In the genomic region with DNA sequence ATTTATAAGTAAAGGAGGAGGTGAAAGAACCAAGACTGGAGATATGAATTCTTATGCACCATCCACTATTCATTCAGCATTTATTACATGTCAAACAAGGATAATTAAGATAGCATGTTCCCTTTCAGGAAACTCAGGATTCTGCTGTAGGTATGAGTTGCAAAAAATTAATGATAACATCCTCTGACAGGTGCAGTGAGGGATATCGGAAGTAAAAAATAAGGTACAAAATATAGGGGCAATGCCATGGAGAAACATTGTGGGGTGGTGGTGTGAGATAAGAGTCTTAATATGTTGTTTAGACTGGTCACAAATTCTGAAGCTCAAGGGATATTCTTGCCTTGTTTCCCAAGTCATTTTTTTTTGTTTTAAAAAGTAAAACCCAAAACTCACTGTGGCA, we compare ENCODE assay signal across 16 mouse cellular contexts. TPM values are rescaled to one million over a fixed set of nuclear protein-coding genes. Genes with fewer than 3 reads are reported as not detected.
DNase-seq lines count a peak whose midpoint lies in the region; ATAC-seq lines count a peak whose summit lies in the region.
"Had no signal": no experiment of that assay in that cellular context is flagged by ENCODE, and none has a peak within 500 bp of the region (broad histone marks: within the 10 kb centered on the region; RNA-seq: fewer than 3 reads in every experiment).

No protein-coding gene starts in this region.

- no peak overlapping the region for H3K9ac ChIP-seq in heart, embryonic 13.5 days
- H3K9ac ChIP-seq in midbrain, embryonic 11.5 days (ENCODE audit: low read length), result no peak overlapping the region
- peak overlapping the region; percentile 100 for H3K9ac ChIP-seq in liver, embryonic 13.5 days
- H3K9ac ChIP-seq in stomach, embryonic 15.5 days, result 0 out of 2 replicates have a peak overlapping the region, but pooled peaks have one; percentile 91

- H3K4me2 ChIP-seq in heart, embryonic 13.5 days, result peak overlapping the region; percentile 87
- H3K4me2 ChIP-seq in midbrain, embryonic 11.5 days, result no peak overlapping the region; the same call in 1 of the 2 replicates
- peak overlapping the region; percentile 87 for H3K4me2 ChIP-seq in liver, embryonic 13.5 days
- H3K4me2 ChIP-seq in stomach, embryonic 15.5 days, result peak overlapping the region; percentile 83; the same call in 1 of the 2 replicates

- peak overlapping the region; percentile 96; the same call in 1 of the 2 replicates for H3K4me3 ChIP-seq in heart, embryonic 13.5 days
- H3K4me3 ChIP-seq in midbrain, embryonic 10.5 days, result peak overlapping the region; percentile 80; the same call in 1 of the 2 replicates
- no peak overlapping the region for H3K4me3 ChIP-seq in midbrain, embryonic 11.5 days (ENCODE audit: low read depth, low read length)
- peak overlapping the region; percentile 98 for H3K4me3 ChIP-seq in liver, embryonic 13.5 days (replicated peaks)
- H3K4me3 ChIP-seq in stomach, embryonic 15.5 days (replicated peaks), result no peak overlapping the region

- 0 out of 2 replicates have a peak overlapping the region, but pooled peaks have one; percentile 42 for H3K27ac ChIP-seq in heart, embryonic 13.5 days (replicated peaks)
- no peak overlapping the region for H3K27ac ChIP-seq in midbrain, embryonic 10.5 days (replicated peaks)
- no peak overlapping the region for H3K27ac ChIP-seq in midbrain, embryonic 11.5 days (ENCODE audit: low read depth, low read length)
- H3K27ac ChIP-seq in liver, embryonic 13.5 days, result peak overlapping the region; percentile 96
- H3K27ac ChIP-seq in stomach, embryonic 15.5 days, result no peak overlapping the region

- no peaks in the 10 kb centered on the region for H3K27me3 ChIP-seq in heart, embryonic 13.5 days (replicated peaks)
- no peaks in the 10 kb centered on the region for H3K27me3 ChIP-seq in midbrain, embryonic 10.5 days (ENCODE audit: low read depth, poor library complexity, severe bottlenecking)
- H3K27me3 ChIP-seq in midbrain, embryonic 11.5 days (ENCODE audit: control insufficient read depth, insufficient read depth, low read length), result no peaks in the 10 kb centered on the region
- no peaks in the 10 kb centered on the region for H3K27me3 ChIP-seq in liver, embryonic 13.5 days
- no peaks in the 10 kb centered on the region for H3K27me3 ChIP-seq in stomach, embryonic 15.5 days (replicated peaks)

- H3K4me1 ChIP-seq in heart, embryonic 13.5 days, result peaks cover 24% of the 10 kb centered on the region
- peaks cover 19% of the 10 kb centered on the region for H3K4me1 ChIP-seq in midbrain, embryonic 10.5 days
- peaks cover 4% of the 10 kb centered on the region; the same call in 1 of the 2 replicates for H3K4me1 ChIP-seq in midbrain, embryonic 11.5 days (ENCODE audit: control insufficient read depth, insufficient read depth, low read length)
- peaks cover 68% of the 10 kb centered on the region for H3K4me1 ChIP-seq in liver, embryonic 13.5 days (replicated peaks)
- peaks cover 12% of the 10 kb centered on the region for H3K4me1 ChIP-seq in stomach, embryonic 15.5 days

- H3K36me3 ChIP-seq in heart, embryonic 13.5 days, result no peaks in the 10 kb centered on the region
- peaks cover 19% of the 10 kb centered on the region for H3K36me3 ChIP-seq in midbrain, embryonic 10.5 days
- H3K36me3 ChIP-seq in midbrain, embryonic 11.5 days (ENCODE audit: control insufficient read depth, insufficient read depth, low read length), result no peaks in the 10 kb centered on the region
- H3K36me3 ChIP-seq in liver, embryonic 13.5 days, result peaks cover 22% of the 10 kb centered on the region
- no peaks in the 10 kb centered on the region for H3K36me3 ChIP-seq in stomach, embryonic 15.5 days

- ATAC-seq in heart, embryonic 13.5 days (ENCODE audit: extremely low read depth, insufficient number of reproducible peaks, low FRiP score, low TSS enrichment), result no peak
- ATAC-seq in midbrain, embryonic 11.5 days (ENCODE audit: low FRiP score), result no peak
- ATAC-seq in liver, embryonic 13.5 days (ENCODE audit: low read depth), result peak; percentile 18; the same call in 1 of the 2 replicates
- no peak for ATAC-seq in stomach, embryonic 15.5 days (ENCODE audit: insufficient read depth, low FRiP score, low read depth)

- WGBS in heart, embryonic 13.5 days, result 90% methylated on average over 1 of the region's 1 CpGs
- 98% methylated on average over 1 of the region's 1 CpGs for WGBS in midbrain, embryonic 10.5 days
- 96% methylated on average over 1 of the region's 1 CpGs for WGBS in midbrain, embryonic 11.5 days
- 22% methylated on average over 1 of the region's 1 CpGs for WGBS in liver, embryonic 13.5 days (ENCODE audit: insufficient replicate concordance)
- 92% methylated on average over 1 of the region's 1 CpGs for WGBS in stomach, embryonic 15.5 days

- no peak for DNase-seq in heart, adult 18-20 months
- DNase-seq in midbrain, embryonic 10.5 days (ENCODE audit: low spot score), result no peak
- no peak for DNase-seq in midbrain, embryonic 11.5 days (ENCODE audit: low spot score, missing footprints)
- peak; percentile 36 for DNase-seq in liver, embryonic 13.5 days
- no peak for DNase-seq in spleen, postnatal 36 days (ENCODE audit: low spot score in 2 of 2)
- DNase-seq in spleen, adult 12 weeks (ENCODE audit: low spot score), result no peak
- DNase-seq: kidney, postnatal 36 days; right cerebral cortex, postnatal 14 days; thymus, adult 18-20 months had no signal

- no peaks in the 10 kb centered on the region for H3K9me3 ChIP-seq in heart, embryonic 13.5 days
- H3K9me3 ChIP-seq in midbrain, embryonic 10.5 days (replicated peaks), result no peaks in the 10 kb centered on the region
- H3K9me3 ChIP-seq in midbrain, embryonic 11.5 days (ENCODE audit: control insufficient read depth, low read length), result no peaks in the 10 kb centered on the region
- H3K9me3 ChIP-seq in liver, embryonic 13.5 days (replicated peaks), result no peaks in the 10 kb centered on the region
- no peaks in the 10 kb centered on the region for H3K9me3 ChIP-seq in stomach, embryonic 15.5 days

RNA-seq across cellular contexts. Expression of a gene that starts 1.9 kb away (rescaled TPM):
- polyA plus RNA-seq in heart, embryonic 13.5 days (2015; fragmentation: Nextera tagmentation; extraction: Ambion mirVana), result 5.3 and 5.8 TPM in 2 replicates
- 1 to 10 TPM; 2.3 to 3.3 TPM for total RNA-seq in heart, adult 18-20 months (2021)
- 19.6 and 20.9 TPM in 2 replicates for polyA plus RNA-seq in midbrain, embryonic 10.5 days (2016; fragmentation: Nextera tagmentation; extraction: Ambion mirVana)
- 11.2 and 11.6 TPM in 2 replicates for polyA plus RNA-seq in midbrain, embryonic 11.5 days (2014; fragmentation: Nextera tagmentation; extraction: Ambion mirVana)
- 10.6 and 14.2 TPM in 2 replicates for polyA plus RNA-seq in liver, embryonic 13.5 days (2015; fragmentation: Nextera tagmentation; extraction: Ambion mirVana)
- 8.5 and 9.4 TPM in 2 replicates for polyA plus RNA-seq in stomach, embryonic 15.5 days (2015; fragmentation: Nextera tagmentation; extraction: Ambion mirVana)

RNA-seq across cellular contexts. Expression of a gene that starts 1.9 kb away (rescaled TPM):
- polyA plus RNA-seq in heart, embryonic 13.5 days (2015; fragmentation: Nextera tagmentation; extraction: Ambion mirVana), result 20.4 and 24.5 TPM in 2 replicates
- 1 to 10 TPM in 1 of 2 experiments, under 1 TPM in 1; 0.69 to 1.8 TPM for total RNA-seq in heart, adult 18-20 months (2021)
- polyA plus RNA-seq in midbrain, embryonic 10.5 days (2016; fragmentation: Nextera tagmentation; extraction: Ambion mirVana), result 54.3 and 58.4 TPM in 2 replicates
- 52.4 and 58.9 TPM in 2 replicates for polyA plus RNA-seq in midbrain, embryonic 11.5 days (2014; fragmentation: Nextera tagmentation; extraction: Ambion mirVana)
- 76.2 and 88.7 TPM in 2 replicates for polyA plus RNA-seq in liver, embryonic 13.5 days (2015; fragmentation: Nextera tagmentation; extraction: Ambion mirVana)
- 54.3 and 58.1 TPM in 2 replicates for polyA plus RNA-seq in stomach, embryonic 15.5 days (2015; fragmentation: Nextera tagmentation; extraction: Ambion mirVana)

RNA-seq across cellular contexts. Expression of a gene that starts 54.9 kb away (rescaled TPM):
- polyA plus RNA-seq in heart, embryonic 13.5 days (2015; fragmentation: Nextera tagmentation; extraction: Ambion mirVana), result not detected in 2 replicates
- total RNA-seq in heart, adult 18-20 months (2021), result not detected
- not detected in 2 replicates for polyA plus RNA-seq in midbrain, embryonic 10.5 days (2016; fragmentation: Nextera tagmentation; extraction: Ambion mirVana)
- polyA plus RNA-seq in midbrain, embryonic 11.5 days (2014; fragmentation: Nextera tagmentation; extraction: Ambion mirVana), result not detected in 2 replicates
- not detected in 2 replicates for polyA plus RNA-seq in liver, embryonic 13.5 days (2015; fragmentation: Nextera tagmentation; extraction: Ambion mirVana)
- not detected in 2 replicates for polyA plus RNA-seq in stomach, embryonic 15.5 days (2015; fragmentation: Nextera tagmentation; extraction: Ambion mirVana)
- total RNA-seq: common myeloid progenitor, adult 5-6 weeks had no signal
- polyA plus RNA-seq: brain, embryonic 14.5 days; C2C12; heart, embryonic 16.5 days; limb, embryonic 11.5 days had no signal

Comparison
In these comparisons a context has a peak if more than half of its experiments do, and no peak if none do; other contexts are left out.
1. H3K4me3 ChIP-seq: peak in heart, embryonic 13.5 days (single experiment), midbrain, embryonic 10.5 days (single experiment) and liver, embryonic 13.5 days (single experiment); none in midbrain, embryonic 11.5 days (single experiment) and stomach, embryonic 15.5 days (single experiment).
2. H3K27ac ChIP-seq: peak in heart, embryonic 13.5 days (single experiment) and liver, embryonic 13.5 days (single experiment); none in midbrain, embryonic 10.5 days (single experiment), midbrain, embryonic 11.5 days (single experiment) and stomach, embryonic 15.5 days (single experiment).
3. H3K9ac ChIP-seq: peak in liver, embryonic 13.5 days (single experiment) and stomach, embryonic 15.5 days (single experiment); none in heart, embryonic 13.5 days (single experiment) and midbrain, embryonic 11.5 days (single experiment).